Mouse (Mus musculus): ENCODE data around the gene Slc16a5.

GRCm38 (mm10) chr11:115467217-115467618, 4.9 kb downstream of the Slc16a5 start:
- no peak for TF ChIP-seq GATA1 (IDR thresholded peaks at IDR 0.05; ENCODE audit: borderline replicate concordance, low read length)
- no peak for TF ChIP-seq FLI1 (IDR thresholded peaks at IDR 0.05; ENCODE audit: low read length)
